Mouse (Mus musculus): Measurements from ENCODE around the gene Sdf2.

GRCm38 (mm10) chr11:78275596-78275995 lies 30.1 kb downstream of the Sdf2 start:
- TF ChIP-seq CTCF (IDR thresholded peaks at IDR 0.05; ENCODE audit: borderline replicate concordance, extremely low read depth, insufficient read depth, insufficient read length) (no peak), POLR2A (IDR thresholded peaks at IDR 0.05; ENCODE audit: borderline replicate concordance, extremely low read depth, insufficient read depth, insufficient read length, poor library complexity, severe bottlenecking) (no peak)
